Mouse (Mus musculus) MEL (cell line): Measurements from ENCODE around the gene Tm9sf4. TPM values are rescaled to one million over a fixed set of nuclear protein-coding genes. Genes with fewer than 3 reads are reported as not detected.

Experiments used
- DNase-seq: peaks from one replicate; pipeline ENCODE4 v3.0.0; 2011; ENCODE audit warnings: low read depth, low spot score
- H3K27ac ChIP-seq: 2 replicates; pipeline ENCODE4 v1.5.1; 2012; ENCODE audit warnings: low read depth, mild to moderate bottlenecking, control low read depth, low read length, moderate library complexity; ENCODE audit not compliant: control insufficient read depth
- H3K27me3 ChIP-seq, 2 experiments: fragments of 150-350 bp in 1 of 2; sonication (generic) in 1 of 2; 2 replicates each; pipeline ENCODE4 v1.6.1; 2012; ENCODE audit warnings: low read length in 2 of 2, mild to moderate bottlenecking in 2 of 2, improper control_type of control experiment in 1 of 2, moderate library complexity in 1 of 2; ENCODE audit not compliant: insufficient read depth in 2 of 2, control insufficient read depth in 1 of 2
- H3K36me3 ChIP-seq, 2 experiments: 2 replicates each; pipeline ENCODE4 v1.6.1; 2012 to 2014; ENCODE audit warnings: low read length in 2 of 2, improper control_type of control experiment in 1 of 2, inconsistent platforms in 1 of 2, mild to moderate bottlenecking in 1 of 2; ENCODE audit not compliant: insufficient read depth in 2 of 2, control insufficient read depth in 1 of 2
- H3K4me1 ChIP-seq, 2 experiments: fragments of 150-350 bp in 1 of 2; sonication (generic) in 1 of 2; 2 replicates each; pipeline ENCODE4 v1.6.1; 2012; ENCODE audit warnings: low read length in 2 of 2, improper control_type of control experiment in 1 of 2, mild to moderate bottlenecking in 1 of 2; ENCODE audit not compliant: insufficient read depth in 2 of 2, control insufficient read depth in 1 of 2
- H3K4me3 ChIP-seq, 2 experiments: fragments of 150-350 bp in 1 of 2; sonication (generic) in 1 of 2; 2 replicates each; pipeline ENCODE4 v1.5.1; 2012; ENCODE audit warnings: low read depth in 2 of 2, low read length in 2 of 2, mild to moderate bottlenecking in 2 of 2, moderate library complexity in 2 of 2, control low read depth in 1 of 2, improper control_type of control experiment in 1 of 2; ENCODE audit not compliant: control insufficient read depth in 1 of 2, insufficient read depth in 1 of 2
- H3K79me2 ChIP-seq: 2 replicates; pipeline ENCODE4 v1.6.1; 2012; ENCODE audit warnings: mild to moderate bottlenecking, low read length, moderate library complexity; ENCODE audit not compliant: control insufficient read depth, poor library complexity, insufficient read depth
- H3K9ac ChIP-seq: 2 replicates; pipeline ENCODE4 v1.6.1; 2012; ENCODE audit warnings: low read depth, mild to moderate bottlenecking, control low read depth, low read length, moderate library complexity; ENCODE audit not compliant: control insufficient read depth, poor library complexity, severe bottlenecking
- H3K9me3 ChIP-seq: fragments of 150-350 bp; sonication (generic); replicated peaks from 2 replicates; pipeline ENCODE4 v1.6.1; 2012; ENCODE audit warnings: mild to moderate bottlenecking, low read length, improper control_type of control experiment, moderate library complexity; ENCODE audit not compliant: insufficient read depth
- CHD2 ChIP-seq: IDR thresholded peaks from 2 replicates; pipeline ENCODE4 v1.6.1; 2011; ENCODE audit warnings: low read length, improper control_type of control experiment
- EP300 ChIP-seq, 2 experiments: IDR thresholded peaks; 2 replicates each; pipeline ENCODE4 v1.6.1; 2011; ENCODE audit warnings: improper control_type of control experiment in 2 of 2, low read length in 2 of 2, low read depth in 1 of 2, mild to moderate bottlenecking in 1 of 2
- GABPA ChIP-seq: IDR thresholded peaks from 2 replicates; pipeline ENCODE4 v1.6.1; 2012; ENCODE audit warnings: low read depth, mild to moderate bottlenecking, inconsistent platforms, low read length, improper control_type of control experiment, moderate library complexity
- GATA1 ChIP-seq: IDR thresholded peaks from 2 replicates; pipeline ENCODE4 v1.6.1; 2011; ENCODE audit warnings: low read depth, low read length, improper control_type of control experiment
- JUND ChIP-seq: IDR thresholded peaks from 2 replicates; pipeline ENCODE4 v1.6.1; 2011; ENCODE audit warnings: low read depth, mild to moderate bottlenecking, improper control_type of control experiment, low read length
- MAFK ChIP-seq: IDR thresholded peaks from 2 replicates; pipeline ENCODE4 v1.6.1; 2011; ENCODE audit warnings: low read depth, mild to moderate bottlenecking, low read length, improper control_type of control experiment, borderline replicate concordance
- MAX ChIP-seq: IDR thresholded peaks from 2 replicates; pipeline ENCODE4 v1.6.1; 2011; ENCODE audit warnings: low read length, improper control_type of control experiment
- MEF2A ChIP-seq: IDR thresholded peaks from 2 replicates; pipeline ENCODE4 v1.6.1; 2014; ENCODE audit warnings: low read depth, mild to moderate bottlenecking, inconsistent platforms, low read length, improper control_type of control experiment; ENCODE audit not compliant: poor library complexity, insufficient replicate concordance, severe bottlenecking; ENCODE audit errors: extremely low read depth
- NRF1 ChIP-seq: IDR thresholded peaks from 2 replicates; pipeline ENCODE4 v1.6.1; 2014; ENCODE audit warnings: low read depth, mild to moderate bottlenecking, inconsistent platforms, low read length, improper control_type of control experiment, moderate library complexity; ENCODE audit not compliant: poor library complexity, insufficient read depth, severe bottlenecking
- POLR2A ChIP-seq, 2 experiments: IDR thresholded peaks; 2 replicates each; pipeline ENCODE4 v1.6.1; 2011 to 2012; ENCODE audit warnings: low read length in 2 of 2, mild to moderate bottlenecking in 2 of 2, control low read depth in 1 of 2, improper control_type of control experiment in 1 of 2, low read depth in 1 of 2, moderate library complexity in 1 of 2; ENCODE audit not compliant: control insufficient read depth in 1 of 2, insufficient read depth in 1 of 2, poor library complexity in 1 of 2
- RAD21 ChIP-seq: IDR thresholded peaks from 2 replicates; pipeline ENCODE4 v1.6.1; 2011; ENCODE audit warnings: mild to moderate bottlenecking, low read depth, low read length, improper control_type of control experiment
- SMC3 ChIP-seq: IDR thresholded peaks from 2 replicates; pipeline ENCODE4 v1.6.1; 2011; ENCODE audit warnings: low read depth, low read length, improper control_type of control experiment
- TBP ChIP-seq: IDR thresholded peaks from 2 replicates; pipeline ENCODE4 v1.8.0; 2011; ENCODE audit warnings: low read depth, low read length, improper control_type of control experiment
- TCF12 ChIP-seq: IDR thresholded peaks from 2 replicates; pipeline ENCODE4 v1.6.1; 2014; ENCODE audit warnings: low read depth, mild to moderate bottlenecking, inconsistent platforms, low read length, improper control_type of control experiment, moderate library complexity
- USF1 ChIP-seq: IDR thresholded peaks from 2 replicates; pipeline ENCODE4 v1.6.1; 2014; ENCODE audit warnings: low read depth, mild to moderate bottlenecking, inconsistent platforms, low read length, improper control_type of control experiment, moderate library complexity
- USF2 ChIP-seq, 2 experiments: IDR thresholded peaks; 2 replicates each; pipeline ENCODE4 v1.6.1; 2011 to 2012; ENCODE audit warnings: improper control_type of control experiment in 2 of 2, low read length in 2 of 2, borderline replicate concordance in 1 of 2, inconsistent platforms in 1 of 2, low read depth in 1 of 2, mild to moderate bottlenecking in 1 of 2; ENCODE audit not compliant: insufficient read depth in 1 of 2
- ZC3H11A ChIP-seq: IDR thresholded peaks from 2 replicates; pipeline ENCODE4 v1.6.1; 2012; ENCODE audit warnings: low read depth, mild to moderate bottlenecking, inconsistent platforms, low read length, improper control_type of control experiment
- ZNF384 ChIP-seq: IDR thresholded peaks from 2 replicates; pipeline ENCODE4 v1.6.1; 2012; ENCODE audit warnings: low read depth, mild to moderate bottlenecking, inconsistent platforms, low read length, improper control_type of control experiment
- polyA plus RNA-seq, 2 experiments: library from polyadenylated mRNA; stranded (reverse) in 1 of 2; unstranded in 1 of 2; fragments of >175 nt in 1 of 2; fragments of >200 nt in 1 of 2; gene quantifications; 2 replicates each; pipeline versions ENCODE4 v1.2.1 to v1.2.4; 2012; ENCODE audit warnings: low replicate concordance in 2 of 2, low read depth in 1 of 2; ENCODE audit not compliant: insufficient read length in 2 of 2, insufficient read depth in 1 of 2, missing spikeins in 1 of 2
- total RNA-seq: library from RNA; depleted of rRNA; stranded (reverse); fragments of 300-350 nt; gene quantifications from 2 replicates; pipeline ENCODE4 v1.2.3, GENCODE M21; 2012

Tm9sf4 gene
- total and polyA plus RNA-seq, 3 experiments, result 16.1 to 269 (median 29.8) TPM

- Histone ChIP-seq H3K27ac (no peak overlapping the region), H3K79me2 (no peaks in the 10 kb centered on the region), H3K4me3 (no peak overlapping the region), H3K4me1 (peaks cover 5 to 11% of the 10 kb centered on the region in 2 experiments), H3K27me3 (peaks cover 5 to 7% of the 10 kb centered on the region in 2 experiments; a peak in 3 of 4 replicates), H3K9me3 (no peaks in the 10 kb centered on the region), H3K36me3 (peaks cover 0 to 7% of the 10 kb centered on the region in 2 experiments; a peak in 2 of 4 replicates), H3K9ac (no peak overlapping the region)
- DNase-seq, result no peak
- TF ChIP-seq USF2 (IDR thresholded peaks at IDR 0.05; ENCODE audit: borderline replicate concordance in 1 of 2, insufficient read depth in 1 of 2, low read depth in 1 of 2, low read length in 2 of 2), result no peak
- no peak for TF ChIP-seq POLR2A (IDR thresholded peaks at IDR 0.05; ENCODE audit: control insufficient read depth in 1 of 2, insufficient read depth in 1 of 2, low read depth in 1 of 2, low read length in 2 of 2, poor library complexity in 1 of 2)
- no peak for TF ChIP-seq TBP
- no peak for TF ChIP-seq GATA1
- TF ChIP-seq CHD2, result no peak
- TF ChIP-seq USF1, result no peak
- TF ChIP-seq MEF2A, result no peak
- no peak for TF ChIP-seq ZC3H11A
- TF ChIP-seq GABPA, result no peak
These were observed 39.1 kb upstream of the Tm9sf4 start for GRCm38 (mm10) chr2:153121821-153122615.

GRCm38 (mm10) chr2:153122701-153123100 lies 38.4 kb upstream of the Tm9sf4 start:
- Histone ChIP-seq H3K4me1 (peaks cover 5 to 10% of the 10 kb centered on the region in 2 experiments), H3K9ac (no peak overlapping the region), H3K4me3 (no peak overlapping the region), H3K27me3 (peaks cover 10% of the 10 kb centered on the region in 2 experiments), H3K79me2 (no peaks in the 10 kb centered on the region), H3K36me3 (peaks cover 0 to 7% of the 10 kb centered on the region in 2 experiments; a peak in 2 of 4 replicates), H3K27ac (no peak overlapping the region), H3K9me3 (no peaks in the 10 kb centered on the region)
- DNase-seq, result no peak
- no peak for TF ChIP-seq RAD21
- TF ChIP-seq GABPA, result no peak
- TF ChIP-seq ZNF384, result no peak
- TF ChIP-seq MAFK, result no peak
- TF ChIP-seq JUND, result no peak
- no peak for TF ChIP-seq ZC3H11A
- TF ChIP-seq POLR2A (IDR thresholded peaks at IDR 0.05; ENCODE audit: control insufficient read depth in 1 of 2, insufficient read depth in 1 of 2, low read depth in 1 of 2, low read length in 2 of 2, poor library complexity in 1 of 2), result no peak
- TF ChIP-seq MAX, result no peak
- no peak for TF ChIP-seq NRF1
- no peak for TF ChIP-seq TCF12
- TF ChIP-seq EP300 (IDR thresholded peaks at IDR 0.05; ENCODE audit: low read depth in 1 of 2, low read length in 2 of 2), result no peak
- TF ChIP-seq SMC3, result no peak
- TF ChIP-seq USF1, result no peak
